Mouse (Mus musculus): Measurements from ENCODE around the gene Arfgap3. TPM values are rescaled to one million over a fixed set of nuclear protein-coding genes. Genes with fewer than 3 reads are reported as not detected.
A peak's percentile ranks its signal among the peaks of the same experiment; 100 is the strongest.

Arfgap3 gene
- total and polyA plus RNA-seq, 3 experiments, result 8.2 to 12.4 TPM; not detected in 1

DNA sequence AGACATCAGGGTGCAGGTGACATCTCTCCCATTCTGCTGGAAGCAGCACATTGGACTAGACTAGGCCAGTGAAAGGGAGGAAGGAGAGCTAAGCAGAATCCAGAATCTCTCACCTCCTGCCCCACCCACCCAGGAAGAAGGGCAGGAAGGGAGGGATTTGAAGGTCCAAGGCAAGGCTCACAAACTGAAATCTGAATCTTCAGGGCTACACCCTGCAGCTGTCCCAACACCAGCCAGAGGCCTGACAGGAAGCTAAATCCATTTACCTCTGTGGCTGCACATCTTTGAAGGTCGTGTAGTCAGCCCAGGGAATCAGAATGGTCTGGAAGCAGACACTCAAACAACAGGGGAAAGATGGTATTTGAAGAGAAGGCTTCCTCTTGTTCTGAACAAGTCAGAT, 84.8 kb downstream of the Arfgap3 start:
- H3K4me1 ChIP-seq (ENCODE audit: control insufficient read depth in 1 of 2, insufficient read depth in 2 of 2, low read length in 2 of 2), result peaks cover 0 to 5% of the 10 kb centered on the region in 2 experiments; a peak in 2 of 4 replicates
- no peak overlapping the region for H3K9ac ChIP-seq (ENCODE audit: control insufficient read depth, low read depth, low read length, poor library complexity, severe bottlenecking)
- no peaks in the 10 kb centered on the region for H3K79me2 ChIP-seq (ENCODE audit: control insufficient read depth, insufficient read depth, low read length, poor library complexity)
- TF ChIP-seq NRF1 (IDR thresholded peaks at IDR 0.05; ENCODE audit: insufficient read depth, low read depth, low read length, poor library complexity, severe bottlenecking) (no peak), MEF2A (IDR thresholded peaks at IDR 0.05; ENCODE audit: extremely low read depth, insufficient replicate concordance, low read depth, low read length, poor library complexity, severe bottlenecking) (no peak), GABPA (IDR thresholded peaks at IDR 0.05; ENCODE audit: low read depth, low read length) (no peak), ZKSCAN1 (IDR thresholded peaks at IDR 0.05; ENCODE audit: low read depth, low read length) (no peak), CTCF (IDR thresholded peaks at IDR 0.05 in 2 of 3, conservative IDR thresholded peaks at IDR 0.05 in 1 of 3; ENCODE audit: control insufficient read depth in 1 of 3, insufficient read depth in 1 of 3, low read depth in 2 of 3, low read length in 3 of 3, poor library complexity in 1 of 3, severe bottlenecking in 1 of 3) (no peak), ZC3H11A (IDR thresholded peaks at IDR 0.05; ENCODE audit: low read depth, low read length) (no peak), BHLHE40 (IDR thresholded peaks at IDR 0.05; ENCODE audit: borderline replicate concordance, low read depth, low read length) (no peak), MXI1 (IDR thresholded peaks at IDR 0.05; ENCODE audit: low read depth, low read length) (no peak), ETS1 (IDR thresholded peaks at IDR 0.05; ENCODE audit: low read depth, low read length) (no peak), MYB (IDR thresholded peaks at IDR 0.05; ENCODE audit: low read depth, low read length) (no peak), E2F4 (IDR thresholded peaks at IDR 0.05; ENCODE audit: borderline replicate concordance, low read depth, low read length) (no peak), GATA1 (IDR thresholded peaks at IDR 0.05; ENCODE audit: low read depth, low read length) (no peak), SMC3 (IDR thresholded peaks at IDR 0.05; ENCODE audit: low read depth, low read length) (no peak), KAT2A (conservative IDR thresholded peaks at IDR 0.05; ENCODE audit: low read depth, low read length) (no peak), ZMIZ1 (IDR thresholded peaks at IDR 0.05; ENCODE audit: low read depth, low read length) (no peak)
- no peak overlapping the region for H3K4me3 ChIP-seq (ENCODE audit: control insufficient read depth in 1 of 2, insufficient read depth in 1 of 2, low read depth in 2 of 2, low read length in 2 of 2)
- H3K36me3 ChIP-seq (ENCODE audit: control insufficient read depth in 1 of 2, insufficient read depth in 2 of 2, low read length in 2 of 2), result no peaks in the 10 kb centered on the region
- no peak for DNase-seq (ENCODE audit: low read depth, low spot score)
- H3K27ac ChIP-seq (ENCODE audit: control insufficient read depth, low read depth, low read length), result no peak overlapping the region
- H3K27me3 ChIP-seq (ENCODE audit: control insufficient read depth in 1 of 2, insufficient read depth in 2 of 2, low read length in 2 of 2), result peaks cover 0 to 4% of the 10 kb centered on the region in 2 experiments; a peak in 3 of 4 replicates
- no peaks in the 10 kb centered on the region for H3K9me3 ChIP-seq (replicated peaks; ENCODE audit: insufficient read depth, low read length)

DNA sequence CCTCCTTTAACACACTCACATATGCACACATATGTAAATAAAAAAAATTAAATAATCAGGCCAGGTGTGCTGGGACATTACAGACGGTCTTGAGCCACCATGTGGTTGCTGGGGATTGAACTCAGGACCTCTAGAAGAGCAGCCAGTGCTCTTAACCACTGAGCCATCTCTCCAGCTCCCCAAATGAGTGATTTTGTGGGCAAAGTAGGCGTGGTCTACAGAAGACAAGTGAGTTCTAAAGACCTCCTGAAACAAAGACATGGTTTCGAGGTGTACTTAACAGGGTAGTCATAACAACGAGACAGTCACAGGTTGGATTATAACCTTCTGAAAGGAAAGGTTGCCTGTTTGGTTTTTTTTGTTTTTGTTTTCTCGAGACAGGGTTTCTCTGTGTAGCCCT, 86.6 kb downstream of the Arfgap3 start:
- TF ChIP-seq JUND (IDR thresholded peaks at IDR 0.05; ENCODE audit: low read depth, low read length) (no peak), TBP (IDR thresholded peaks at IDR 0.05; ENCODE audit: low read depth, low read length) (peak; percentile 87)
- Histone ChIP-seq H3K4me3 (ENCODE audit: control insufficient read depth in 1 of 2, insufficient read depth in 1 of 2, low read depth in 2 of 2, low read length in 2 of 2) (no peak overlapping the region), H3K79me2 (ENCODE audit: control insufficient read depth, insufficient read depth, low read length, poor library complexity) (no peaks in the 10 kb centered on the region), H3K36me3 (ENCODE audit: control insufficient read depth in 1 of 2, insufficient read depth in 2 of 2, low read length in 2 of 2) (no peaks in the 10 kb centered on the region), H3K9ac (ENCODE audit: control insufficient read depth, low read depth, low read length, poor library complexity, severe bottlenecking) (no peak overlapping the region), H3K27me3 (ENCODE audit: control insufficient read depth in 1 of 2, insufficient read depth in 2 of 2, low read length in 2 of 2) (peaks cover 0 to 4% of the 10 kb centered on the region in 2 experiments; a peak in 3 of 4 replicates), H3K27ac (ENCODE audit: control insufficient read depth, low read depth, low read length) (no peak overlapping the region), H3K9me3 (replicated peaks; ENCODE audit: insufficient read depth, low read length) (no peaks in the 10 kb centered on the region), H3K4me1 (ENCODE audit: control insufficient read depth in 1 of 2, insufficient read depth in 2 of 2, low read length in 2 of 2) (peaks cover 0 to 5% of the 10 kb centered on the region in 2 experiments; a peak in 1 of 4 replicates)
- no peak for DNase-seq (ENCODE audit: low read depth, low spot score)

Measured in MEL (cell line).